Mouse (Mus musculus) ES-Bruce4 (cell line): ENCODE measurements around the gene Rdh14.

Experiments used
- CTCF ChIP-seq: IDR thresholded peaks from one replicate; pipeline ENCODE4 v1.8.1; 2011; ENCODE audit warnings: low read depth, low read length
- EP300 ChIP-seq: IDR thresholded peaks from 2 replicates; pipeline ENCODE4 v1.6.1; 2011; ENCODE audit warnings: low read depth, low read length; ENCODE audit not compliant: insufficient read depth
- POLR2A ChIP-seq: IDR thresholded peaks from one replicate; pipeline ENCODE4 v1.8.1; 2011; ENCODE audit warnings: low read length; ENCODE audit not compliant: insufficient read depth

- TF ChIP-seq EP300 = no peak
- TF ChIP-seq POLR2A = no peak
- TF ChIP-seq CTCF = no peak
Observed at GRCm38 (mm10) chr12:10400788-10401187, 10.2 kb downstream of the Rdh14 start.
